Mouse (Mus musculus): ENCODE data around the gene Asic4.
A peak's percentile ranks its signal among the peaks of the same experiment; 100 is the strongest.

Asic4 gene

DNA sequence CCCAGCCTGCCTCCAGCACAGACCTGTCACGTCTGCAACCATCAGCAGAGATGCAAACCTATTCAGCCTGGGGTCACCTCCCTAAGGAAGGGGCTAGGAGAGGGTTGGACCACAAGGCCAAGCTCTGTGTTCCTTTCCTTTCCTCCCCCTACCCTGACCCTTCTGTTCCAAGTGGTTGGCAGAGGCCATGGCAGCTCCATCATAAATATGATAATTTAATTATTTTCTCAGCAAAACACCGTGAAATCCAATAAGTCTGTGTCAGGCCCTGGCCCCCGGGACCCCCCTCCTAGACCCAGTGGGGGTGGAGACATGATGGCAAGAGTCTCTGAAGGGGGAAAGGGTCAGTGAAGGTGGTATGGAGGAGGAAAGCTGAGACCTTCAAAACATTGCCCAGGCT lies 6.0 kb upstream of the Asic4 start:
- peak; percentile 43 to 51 for DNase-seq

- DNase-seq, result peak; percentile 59
These were observed 5.0 kb upstream of the Asic4 start for GRCm38 (mm10) chr1:75445141-75445701.

DNA sequence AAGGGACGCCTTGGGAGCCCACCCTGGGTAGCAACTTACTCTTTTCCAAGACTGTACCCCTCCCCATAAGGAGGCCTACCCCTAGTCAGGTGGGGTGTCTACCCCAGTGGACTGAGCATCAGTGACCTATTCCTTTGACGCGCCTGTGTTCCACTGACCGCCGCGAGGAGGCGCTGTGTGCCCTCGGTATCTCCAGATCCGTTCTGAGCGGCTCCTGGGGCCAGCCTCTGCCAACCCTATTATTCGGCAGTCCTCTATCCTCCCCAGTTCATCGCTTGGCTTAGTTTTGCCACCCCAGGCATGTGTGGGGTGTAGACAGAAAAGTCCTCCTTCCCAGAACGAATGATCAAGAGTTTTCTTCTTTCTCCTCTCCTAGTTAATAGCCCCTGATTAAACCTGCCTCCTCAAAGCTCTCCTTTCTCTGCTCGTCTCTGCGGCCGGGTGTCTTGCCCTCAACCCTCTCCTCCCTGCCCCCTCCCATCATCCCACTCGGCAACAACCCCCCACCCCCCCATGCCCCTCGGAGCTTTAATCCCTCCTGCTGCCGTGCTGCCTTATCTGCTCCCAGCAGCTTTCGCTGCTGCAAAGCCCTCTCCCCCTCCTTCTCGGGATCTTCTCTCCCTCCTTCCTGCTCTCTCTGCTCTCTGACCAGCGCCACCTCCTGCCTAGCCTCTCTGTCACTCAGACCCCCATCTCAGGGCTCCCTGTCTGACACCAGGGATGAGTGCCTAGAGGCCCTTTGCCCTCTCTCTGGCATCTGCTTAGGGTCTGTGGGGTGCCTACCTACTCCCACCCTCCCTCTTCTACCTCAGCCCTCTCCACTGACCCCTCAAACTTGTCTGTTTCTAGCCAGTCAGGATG lies 4.3 kb upstream of the Asic4 start:
- peak; percentile 88 to 94 for DNase-seq

DNA sequence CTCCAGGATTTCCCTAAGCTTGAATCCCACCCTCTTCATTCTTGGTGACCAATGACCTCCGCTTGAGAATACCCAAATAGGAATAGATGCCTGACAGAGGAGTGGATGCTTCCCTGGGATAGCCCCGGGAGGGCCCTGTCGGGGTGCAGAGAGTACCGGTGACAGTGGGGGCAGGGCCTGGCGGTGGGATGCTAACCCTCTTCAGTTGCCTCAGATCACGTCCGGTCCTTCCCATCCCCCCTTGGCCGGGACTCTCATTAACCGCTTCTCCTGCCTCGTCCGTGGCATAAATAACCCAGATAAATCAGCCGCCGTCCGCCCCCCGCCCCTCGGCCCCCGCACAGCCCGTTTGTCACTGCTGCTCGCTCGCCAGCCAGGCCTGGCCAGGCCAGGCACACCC lies 3.6 kb upstream of the Asic4 start:
- peak; percentile 39 to 51 for DNase-seq

- peak in 1 of 2 experiments; percentile 36 for DNase-seq
These were observed 2.8 kb upstream of the Asic4 start for GRCm38 (mm10) chr1:75447265-75448051.

DNA sequence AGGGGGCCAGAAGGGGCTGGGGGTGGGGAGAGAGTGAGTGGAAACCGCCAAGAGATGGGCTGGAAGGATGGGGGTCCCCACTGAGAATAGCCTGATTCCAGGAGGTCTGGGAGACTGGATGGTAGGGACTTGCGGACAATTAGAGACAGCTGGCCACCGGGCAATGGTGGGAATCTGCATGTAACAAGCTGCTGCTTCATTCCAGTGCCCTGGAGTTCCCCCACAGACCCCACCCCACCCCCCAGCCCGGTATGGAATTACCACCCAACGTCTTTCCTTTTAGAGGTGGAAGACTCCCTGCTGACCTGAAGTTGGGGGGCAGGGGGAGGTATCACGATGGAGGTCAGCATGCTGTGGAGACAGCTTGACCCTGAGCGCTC lies 2.2 kb upstream of the Asic4 start:
- DNase-seq, result peak in 1 of 2 experiments; percentile 22

DNA sequence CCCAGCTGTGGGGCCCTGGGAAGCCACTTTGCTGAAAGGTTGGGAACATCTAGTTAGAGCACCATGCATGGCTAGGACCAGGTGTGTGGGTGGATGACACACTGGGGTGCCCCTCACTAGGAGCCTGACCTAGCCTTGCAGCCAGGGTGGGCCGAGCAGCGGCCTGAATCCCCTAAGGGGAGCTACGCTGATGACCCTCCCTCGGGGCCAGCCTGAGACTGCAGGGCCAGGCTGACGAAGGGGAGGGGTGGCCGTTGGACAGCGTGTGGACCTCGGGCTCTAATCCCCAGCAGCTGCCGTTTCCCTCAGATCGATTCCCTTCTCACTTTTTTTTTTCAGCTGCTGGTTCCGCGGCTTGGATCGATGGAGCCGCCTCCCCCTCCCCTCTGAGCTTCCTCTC lies 1.3 kb upstream of the Asic4 start:
- DNase-seq, result peak in 1 of 2 experiments; percentile 17

- no peak for DNase-seq
These were observed 680 bp upstream of the Asic4 start for GRCm38 (mm10) chr1:75449377-75450135.

GRCm38 (mm10) chr1:75451900-75452299 lies 1.7 kb downstream of the Asic4 start:
- DNase-seq, result no peak

DNA sequence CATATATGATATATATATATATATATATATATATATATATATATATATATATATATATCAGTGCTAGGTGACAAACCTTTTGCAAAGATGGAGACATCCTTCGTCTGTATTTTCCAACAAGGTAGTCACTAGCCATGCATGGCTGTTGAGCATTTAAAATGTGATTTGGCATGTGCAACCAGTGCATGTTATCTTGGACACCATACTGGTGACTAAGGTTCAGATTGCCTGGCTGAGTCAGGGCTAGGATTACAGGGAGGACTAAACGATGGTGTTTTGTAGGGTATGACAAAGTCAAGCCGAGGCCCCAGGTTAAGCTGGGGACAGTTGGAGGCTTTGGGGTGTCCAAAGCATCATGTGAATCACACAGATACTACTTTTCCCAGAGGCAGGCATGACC lies 5.2 kb downstream of the Asic4 start:
- DNase-seq, result no peak

DNA sequence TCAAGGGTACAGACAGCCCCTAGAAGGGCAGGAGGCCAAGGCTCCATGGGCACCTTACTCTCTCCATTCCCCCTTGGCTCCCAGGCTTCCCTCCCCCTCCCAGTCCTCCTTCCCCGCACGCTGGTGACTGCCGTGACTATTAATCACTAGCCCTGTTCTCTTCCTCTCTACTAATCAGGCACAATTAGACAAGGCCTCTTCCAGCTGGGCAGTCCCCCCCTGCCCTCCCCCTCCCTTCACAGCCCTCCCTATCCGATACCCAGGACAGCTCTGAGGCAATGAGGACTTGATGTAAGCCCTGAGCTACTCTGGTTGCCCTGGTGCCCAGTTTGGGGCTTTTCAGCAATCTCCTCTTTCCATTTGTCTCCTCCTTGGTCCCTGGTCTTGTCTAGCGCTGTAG lies 5.7 kb downstream of the Asic4 start:
- DNase-seq, result no peak

DNA sequence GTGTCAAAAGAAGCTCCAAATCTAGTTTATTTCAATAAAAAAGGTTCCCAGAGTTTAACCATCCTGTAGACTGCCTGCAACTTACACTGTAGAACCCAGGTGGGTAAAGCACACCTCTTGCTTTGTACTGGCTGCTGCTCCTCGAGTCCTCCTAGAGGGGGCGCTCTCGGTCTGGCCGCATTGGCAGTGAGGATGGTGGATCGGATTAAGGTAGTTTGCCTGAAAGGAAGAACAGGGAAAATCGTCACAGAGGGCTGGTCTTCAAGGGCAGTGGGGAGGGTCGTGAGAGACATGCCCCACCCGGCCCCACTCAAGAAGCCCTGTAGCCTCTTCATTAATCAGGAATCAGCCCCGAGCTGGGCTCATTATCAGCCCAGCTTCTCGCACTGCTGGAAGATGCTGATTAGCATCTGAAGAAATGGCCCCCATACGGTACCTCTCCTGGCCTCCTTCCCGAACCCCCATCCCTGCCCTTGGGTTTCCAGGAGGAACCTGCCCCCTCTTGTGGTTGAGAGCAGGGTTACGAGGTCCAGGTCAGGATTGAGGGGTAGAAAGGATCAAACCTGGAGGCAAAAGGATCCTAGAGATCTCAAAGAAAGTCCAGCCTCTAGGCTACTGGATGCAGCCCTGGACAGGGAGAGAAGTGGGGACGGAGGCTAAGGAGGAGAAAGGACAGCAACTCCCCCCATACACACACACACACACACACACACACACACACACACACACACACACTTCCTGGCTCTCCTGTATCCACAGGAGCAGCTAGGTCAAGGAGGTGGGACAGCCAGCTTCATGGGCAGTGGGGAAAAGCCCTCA lies 6.7 kb downstream of the Asic4 start:
- DNase-seq, result peak in 1 of 2 experiments; percentile 79

- no peak for DNase-seq
These were observed 7.4 kb downstream of the Asic4 start for GRCm38 (mm10) chr1:75457710-75458024.

- DNase-seq, result peak in 1 of 2 experiments; percentile 29
These were observed 8.0 kb downstream of the Asic4 start for GRCm38 (mm10) chr1:75458025-75458788.

DNA sequence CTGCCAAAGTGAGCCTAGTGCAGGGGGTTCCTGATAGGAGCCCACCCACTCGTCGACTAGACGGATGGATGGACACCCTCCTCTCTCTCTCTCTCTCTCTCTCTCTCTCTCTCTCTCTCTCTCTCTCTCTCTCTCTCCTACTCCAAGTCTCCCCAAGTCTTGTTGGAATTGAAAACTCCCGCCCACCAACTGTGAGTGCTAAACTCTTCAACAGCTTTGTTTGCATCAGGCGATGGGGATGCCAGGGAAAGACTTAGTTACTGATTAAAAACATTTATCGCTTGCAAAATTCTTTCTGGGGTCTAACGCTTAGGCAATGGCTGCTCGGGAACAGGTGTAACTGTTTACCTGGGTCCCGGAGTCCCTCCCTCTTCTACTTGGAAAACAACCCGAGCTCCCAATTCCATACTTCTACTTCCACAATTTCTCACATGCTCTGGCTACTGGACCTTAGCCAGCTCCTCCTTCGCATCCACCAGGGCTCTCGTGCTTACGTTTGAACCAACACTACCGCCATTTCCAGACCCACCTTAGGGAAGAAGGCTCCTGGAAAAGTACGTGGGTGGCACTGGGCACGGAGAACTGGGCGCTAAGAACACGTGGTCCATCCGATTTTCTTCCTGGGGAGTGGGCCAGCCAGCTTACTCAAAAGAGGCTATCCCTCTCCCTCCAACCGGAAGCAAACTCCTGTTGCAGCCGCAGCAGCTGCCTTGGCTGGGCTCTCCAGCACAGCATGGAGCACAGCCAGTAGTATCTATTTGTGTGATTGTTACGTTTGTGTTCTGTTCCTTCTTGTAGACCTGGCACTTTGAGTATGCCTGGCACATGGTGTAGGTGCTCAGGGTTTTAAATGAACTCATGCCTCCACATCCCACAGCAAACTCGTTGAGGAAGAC lies 8.8 kb downstream of the Asic4 start:
- peak in 1 of 2 experiments; percentile 61 for DNase-seq

DNA sequence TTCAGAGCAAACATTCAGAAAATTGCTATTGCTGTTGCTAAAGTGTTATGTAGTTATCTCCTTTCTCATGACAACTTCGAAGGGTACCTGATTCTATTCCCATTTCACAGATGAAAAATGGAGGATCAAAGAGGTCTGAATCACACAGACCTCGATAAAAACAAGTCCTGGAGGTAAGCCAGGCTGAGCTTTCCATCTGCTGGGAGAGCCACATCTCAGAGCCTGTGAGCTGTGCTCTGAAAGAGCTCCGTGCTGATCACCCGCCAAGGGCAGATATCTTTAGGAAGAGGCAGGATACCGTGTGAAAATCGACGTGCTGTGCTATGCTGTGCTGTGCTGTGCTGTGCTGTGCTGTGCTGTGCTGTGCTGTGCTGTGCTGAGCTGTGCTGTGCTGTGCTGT lies 10.1 kb downstream of the Asic4 start:
- DNase-seq, result peak in 1 of 2 experiments; percentile 46

- no peak for DNase-seq
These were observed 12.4 kb downstream of the Asic4 start for GRCm38 (mm10) chr1:75462636-75463035.

DNA sequence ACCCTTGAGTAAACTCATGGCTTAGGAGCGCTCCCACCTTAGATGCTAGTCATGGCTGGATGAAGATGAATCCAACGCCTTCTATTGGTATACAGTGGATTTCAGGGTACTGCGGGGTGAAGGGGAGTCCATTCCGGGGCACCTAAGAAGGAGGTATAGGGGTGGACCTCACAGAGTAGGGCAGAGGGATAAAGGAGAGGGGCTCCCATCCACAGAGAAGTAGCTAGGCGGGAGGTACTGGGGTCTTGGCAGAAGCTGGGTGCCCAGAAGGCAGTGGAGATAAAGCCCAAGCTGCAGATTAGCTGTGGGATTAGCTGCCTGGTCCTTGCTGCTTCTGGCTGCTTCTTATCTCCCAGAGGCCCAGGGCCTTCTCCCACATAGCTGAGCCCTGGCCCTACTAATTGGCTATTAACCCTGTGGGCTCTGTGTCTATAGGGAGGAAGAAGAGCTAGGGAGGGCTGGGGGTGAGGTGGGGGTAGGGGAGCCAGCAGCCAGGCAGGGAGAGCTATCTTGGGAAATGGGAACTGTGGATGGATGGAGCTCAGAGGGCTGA lies 13.5 kb downstream of the Asic4 start:
- no peak for DNase-seq

GRCm38 (mm10) chr1:75467215-75467927 lies 17.1 kb downstream of the Asic4 start:
- DNase-seq, result peak; percentile 88 to 89

All from cerebellum, postnatal 14 days (tissue).